Mouse (Mus musculus): ENCODE measurements around the gene Ap4b1. TPM values are rescaled to one million over a fixed set of nuclear protein-coding genes. Genes with fewer than 3 reads are reported as not detected.
"Not testable (repeated sequence)": the region's sequence is repeated elsewhere in the genome, so short reads cannot be mapped to it uniquely, and the experiment has no call there.

Ap4b1 gene
- polyA plus RNA-seq, 1 experiment from 2014 or later: 21.9 TPM

DNA sequence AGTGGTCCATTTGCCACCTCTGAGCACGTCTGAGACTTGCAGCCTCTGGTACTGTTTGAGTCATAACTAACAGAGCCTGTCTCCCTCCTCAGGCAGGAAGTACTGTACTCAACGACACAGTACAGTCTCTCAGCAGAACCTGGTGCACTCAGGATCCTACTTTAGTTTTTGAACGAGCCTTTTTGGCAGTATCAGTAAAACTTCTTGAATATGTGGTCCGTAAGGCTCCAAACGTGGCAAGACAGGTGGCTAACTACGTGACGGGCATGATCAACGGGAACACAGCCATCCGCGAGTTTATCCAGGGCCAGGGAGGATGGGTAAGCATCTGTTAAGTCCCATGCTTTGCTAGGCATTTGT is 26.6 kb downstream of the Ap4b1 start:
- Histone ChIP-seq H3K27ac (replicated peaks) (no peak overlapping the region), H3K36me3 (no peaks in the 10 kb centered on the region), H3K9ac (replicated peaks) (no peak overlapping the region), H3K9me3 (replicated peaks) (no peaks in the 10 kb centered on the region), H3K4me2 (no peak overlapping the region), H3K4me1 (no peaks in the 10 kb centered on the region), H3K4me3 (replicated peaks) (no peak overlapping the region), H3K27me3 (replicated peaks) (no peaks in the 10 kb centered on the region)
- WGBS: 80% methylated on average over 10 of the region's 10 CpGs
- no peak for ATAC-seq (ENCODE audit: low FRiP score)

DNA sequence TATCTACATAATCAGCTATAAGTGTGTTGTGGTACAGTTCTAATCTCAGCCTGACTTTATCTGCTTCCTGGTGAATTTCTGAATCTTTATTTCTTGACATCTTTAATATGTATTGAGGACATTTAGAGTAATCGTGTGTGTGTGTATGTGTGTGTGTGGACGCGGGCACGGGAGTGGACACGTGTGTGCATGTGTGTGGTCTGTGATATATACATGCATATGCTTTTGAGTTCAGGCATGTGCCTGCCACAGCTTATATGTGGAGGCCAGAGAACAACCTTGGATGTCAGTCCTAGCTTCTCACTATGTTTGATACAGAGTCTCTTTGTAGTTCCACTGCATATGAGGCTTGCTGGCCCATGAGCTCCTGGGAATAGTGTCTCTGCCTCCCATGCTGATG is 27.1 kb downstream of the Ap4b1 start:
- no peak overlapping the region for H3K4me2 ChIP-seq
- H3K4me3 ChIP-seq (replicated peaks): no peak overlapping the region
- WGBS: 95% methylated on average over 5 of the region's 5 CpGs
- H3K36me3 ChIP-seq: no peaks in the 10 kb centered on the region
- no peak overlapping the region for H3K27ac ChIP-seq (replicated peaks)
- H3K9me3 ChIP-seq (replicated peaks): no peaks in the 10 kb centered on the region
- no peak overlapping the region for H3K9ac ChIP-seq (replicated peaks)
- no peaks in the 10 kb centered on the region for H3K4me1 ChIP-seq
- ATAC-seq (ENCODE audit: low FRiP score): no peak
- no peaks in the 10 kb centered on the region for H3K27me3 ChIP-seq (replicated peaks)

DNA sequence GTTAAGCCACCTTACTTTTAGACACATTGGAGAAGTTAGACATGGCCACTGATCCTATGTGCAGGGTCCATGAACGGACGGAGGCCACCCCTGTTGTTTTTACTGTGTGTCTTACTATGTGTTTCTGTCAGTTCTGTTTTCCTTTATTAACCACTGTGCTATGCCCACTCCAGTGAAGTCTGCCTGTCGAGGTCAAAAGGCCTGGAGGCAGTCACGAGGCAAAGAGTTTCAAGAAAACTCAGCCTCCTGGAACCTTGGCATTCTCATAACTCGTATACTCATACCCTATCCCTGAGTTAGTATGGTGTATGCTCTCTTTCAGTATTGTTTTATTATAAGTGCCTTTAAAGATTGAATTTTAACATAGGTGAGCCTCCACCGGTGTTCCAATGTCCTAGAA is 30.4 kb downstream of the Ap4b1 start:
- H3K27ac ChIP-seq (replicated peaks): no peak overlapping the region
- no peaks in the 10 kb centered on the region for H3K4me1 ChIP-seq
- no peak for ATAC-seq (ENCODE audit: low FRiP score)
- WGBS: 93% methylated on average over 6 of the region's 6 CpGs
- no peaks in the 10 kb centered on the region for H3K27me3 ChIP-seq (replicated peaks)
- H3K4me2 ChIP-seq: no peak overlapping the region
- H3K9me3 ChIP-seq (replicated peaks): no peaks in the 10 kb centered on the region
- H3K36me3 ChIP-seq: no peaks in the 10 kb centered on the region
- H3K4me3 ChIP-seq (replicated peaks): no peak overlapping the region
- no peak overlapping the region for H3K9ac ChIP-seq (replicated peaks)

DNA sequence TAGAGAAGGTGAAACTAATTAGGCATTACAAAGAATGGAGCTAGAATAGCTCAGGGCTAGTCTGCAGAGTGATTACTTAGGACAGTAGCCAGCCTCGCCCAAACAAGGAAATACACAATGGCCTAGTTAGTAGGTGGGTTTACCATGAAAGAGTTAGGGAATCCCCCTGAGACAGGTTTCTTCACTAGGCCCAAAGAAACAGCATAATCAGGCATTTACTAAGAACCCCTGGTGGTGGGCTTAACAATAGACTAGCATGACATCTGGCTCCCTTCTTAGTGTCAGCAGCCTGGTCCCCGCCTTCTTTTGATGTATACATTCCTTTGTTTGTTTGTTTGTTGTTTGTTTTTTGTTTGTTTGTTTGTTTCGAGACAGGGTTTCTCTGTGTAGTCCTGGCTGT is 30.9 kb downstream of the Ap4b1 start:
- H3K9me3 ChIP-seq (replicated peaks); H3K27me3 ChIP-seq (replicated peaks); H3K4me2 ChIP-seq; H3K9ac ChIP-seq (replicated peaks); H3K36me3 ChIP-seq; ATAC-seq (ENCODE audit: low FRiP score); H3K27ac ChIP-seq (replicated peaks); H3K4me3 ChIP-seq (replicated peaks); H3K4me1 ChIP-seq: not testable (repeated sequence)
- 71% methylated on average over 3 of the region's 3 CpGs for WGBS

DNA sequence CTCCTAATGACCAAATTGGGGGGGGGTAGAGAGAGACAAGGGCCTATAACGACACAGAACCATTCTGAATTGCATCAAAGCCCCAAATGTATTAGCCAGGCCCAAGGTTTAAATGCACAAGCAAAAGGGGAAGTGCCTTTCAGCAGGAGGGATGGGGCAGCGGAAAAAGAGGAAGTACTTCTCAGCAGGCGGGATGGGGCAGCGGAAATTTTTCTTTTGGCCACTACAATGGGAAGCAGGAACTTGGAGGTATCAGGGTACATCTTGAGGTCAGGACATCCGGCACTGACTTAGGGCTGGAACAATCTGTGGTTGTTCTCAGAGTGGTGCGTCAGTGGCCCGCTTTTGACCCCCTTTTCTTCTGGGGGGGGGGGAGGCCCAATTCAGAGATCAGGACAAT is 31.6 kb downstream of the Ap4b1 start:
- H3K27me3 ChIP-seq (replicated peaks); H3K4me1 ChIP-seq; H3K9ac ChIP-seq (replicated peaks); H3K9me3 ChIP-seq (replicated peaks); H3K4me2 ChIP-seq; H3K36me3 ChIP-seq; H3K4me3 ChIP-seq (replicated peaks); ATAC-seq (ENCODE audit: low FRiP score); H3K27ac ChIP-seq (replicated peaks): not testable (repeated sequence)
- 90% methylated on average over 7 of the region's 7 CpGs for WGBS

DNA sequence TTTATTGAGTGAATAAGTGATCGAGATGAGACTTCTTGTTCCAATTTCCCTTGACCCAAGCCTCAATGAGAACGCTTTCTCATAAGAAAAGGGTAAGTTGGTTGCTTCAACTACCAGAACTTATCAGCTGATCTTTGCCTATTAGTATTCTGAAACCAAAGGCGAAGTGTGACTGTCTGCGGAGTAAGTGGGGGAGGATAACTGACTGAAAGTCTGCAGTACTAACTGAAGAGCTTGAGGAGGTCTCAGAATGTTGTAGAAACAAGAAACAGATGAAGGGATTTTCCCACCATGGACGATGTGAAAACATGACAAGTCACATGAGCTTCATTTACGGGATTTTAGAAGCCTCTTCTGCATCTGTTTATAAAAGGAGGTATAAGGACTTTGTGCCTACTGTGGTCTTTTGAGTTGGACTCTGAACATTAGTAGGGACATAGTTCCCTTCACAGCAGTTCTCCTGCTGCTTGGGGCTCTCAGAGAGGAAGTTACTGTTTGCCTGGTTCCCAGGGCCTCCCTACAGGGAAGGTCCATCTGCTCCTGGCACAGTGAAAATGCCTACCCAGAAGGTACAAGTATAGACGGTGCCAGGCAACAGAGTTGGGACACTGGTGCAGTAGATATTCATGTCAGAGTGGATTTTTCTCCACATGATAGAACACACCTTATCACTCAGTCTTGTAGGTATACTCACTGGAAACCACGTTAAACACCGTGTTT is 41.5 kb downstream of the Ap4b1 start:
- H3K4me2 ChIP-seq: no peak overlapping the region
- ATAC-seq (ENCODE audit: low FRiP score): no peak
- no peak overlapping the region for H3K4me3 ChIP-seq (replicated peaks)
- H3K27me3 ChIP-seq (replicated peaks): no peaks in the 10 kb centered on the region
- H3K36me3 ChIP-seq: no peaks in the 10 kb centered on the region
- 87% methylated on average over 9 of the region's 9 CpGs for WGBS
- H3K9ac ChIP-seq (replicated peaks): no peak overlapping the region
- H3K4me1 ChIP-seq: no peaks in the 10 kb centered on the region
- no peak overlapping the region for H3K27ac ChIP-seq (replicated peaks)
- H3K9me3 ChIP-seq (replicated peaks): no peaks in the 10 kb centered on the region

DNA sequence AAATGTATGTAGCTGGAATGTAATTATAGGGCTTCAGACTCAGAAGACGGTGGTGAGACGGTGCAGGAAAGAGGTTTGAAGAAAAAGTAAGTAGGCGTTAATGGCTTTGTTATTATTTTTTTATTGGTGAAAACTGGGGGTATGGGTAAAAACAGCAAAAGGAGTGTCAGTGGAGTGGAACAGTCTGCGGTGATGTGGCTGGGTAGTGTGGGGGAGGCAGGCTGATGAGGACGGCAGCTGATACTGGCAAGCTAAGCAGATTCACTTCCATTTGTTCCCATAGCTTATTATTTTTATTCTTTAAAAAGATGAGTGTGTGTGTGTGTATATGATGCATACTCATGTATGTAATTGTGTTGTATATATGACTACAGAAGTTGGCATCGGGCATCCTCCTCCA is 42.2 kb downstream of the Ap4b1 start:
- ATAC-seq (ENCODE audit: low FRiP score): no peak

DNA sequence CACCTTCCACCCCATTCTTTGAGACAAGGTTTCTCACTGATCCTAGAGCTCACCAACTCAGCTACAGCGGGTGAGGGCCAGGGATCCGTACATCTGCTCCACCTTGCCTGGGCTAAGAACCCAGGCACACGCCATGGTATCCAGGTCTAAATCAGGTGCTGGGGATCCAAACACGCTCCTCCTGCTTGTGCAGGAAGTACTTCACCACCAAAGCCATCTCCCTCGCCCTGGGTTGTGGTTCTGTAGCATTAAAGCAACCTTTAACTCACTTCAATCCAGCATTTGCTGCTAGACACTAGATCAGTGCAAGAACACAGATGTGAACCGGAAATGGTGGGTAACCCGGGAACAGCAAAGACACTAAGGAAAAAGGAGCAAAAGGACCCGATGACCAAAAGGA is 42.6 kb downstream of the Ap4b1 start:
- Histone ChIP-seq H3K9me3 (replicated peaks) (no peaks in the 10 kb centered on the region), H3K4me2 (no peak overlapping the region), H3K4me3 (replicated peaks) (no peak overlapping the region), H3K4me1 (no peaks in the 10 kb centered on the region), H3K27ac (replicated peaks) (no peak overlapping the region), H3K27me3 (replicated peaks) (no peaks in the 10 kb centered on the region), H3K9ac (replicated peaks) (no peak overlapping the region), H3K36me3 (no peaks in the 10 kb centered on the region)
- no peak for ATAC-seq (ENCODE audit: low FRiP score)
- 90% methylated on average over 8 of the region's 8 CpGs for WGBS

More for the DNA sequence above, 42.2 kb downstream of the Ap4b1 start:
- H3K9ac ChIP-seq (replicated peaks): no peak overlapping the region
- no peak overlapping the region for H3K4me2 ChIP-seq
- no peaks in the 10 kb centered on the region for H3K27me3 ChIP-seq (replicated peaks)
- no peak overlapping the region for H3K27ac ChIP-seq (replicated peaks)
- H3K9me3 ChIP-seq (replicated peaks): no peaks in the 10 kb centered on the region
- H3K4me1 ChIP-seq: no peaks in the 10 kb centered on the region
- WGBS: 92% methylated on average over 6 of the region's 6 CpGs
- H3K36me3 ChIP-seq: no peaks in the 10 kb centered on the region
- no peak overlapping the region for H3K4me3 ChIP-seq (replicated peaks)

DNA sequence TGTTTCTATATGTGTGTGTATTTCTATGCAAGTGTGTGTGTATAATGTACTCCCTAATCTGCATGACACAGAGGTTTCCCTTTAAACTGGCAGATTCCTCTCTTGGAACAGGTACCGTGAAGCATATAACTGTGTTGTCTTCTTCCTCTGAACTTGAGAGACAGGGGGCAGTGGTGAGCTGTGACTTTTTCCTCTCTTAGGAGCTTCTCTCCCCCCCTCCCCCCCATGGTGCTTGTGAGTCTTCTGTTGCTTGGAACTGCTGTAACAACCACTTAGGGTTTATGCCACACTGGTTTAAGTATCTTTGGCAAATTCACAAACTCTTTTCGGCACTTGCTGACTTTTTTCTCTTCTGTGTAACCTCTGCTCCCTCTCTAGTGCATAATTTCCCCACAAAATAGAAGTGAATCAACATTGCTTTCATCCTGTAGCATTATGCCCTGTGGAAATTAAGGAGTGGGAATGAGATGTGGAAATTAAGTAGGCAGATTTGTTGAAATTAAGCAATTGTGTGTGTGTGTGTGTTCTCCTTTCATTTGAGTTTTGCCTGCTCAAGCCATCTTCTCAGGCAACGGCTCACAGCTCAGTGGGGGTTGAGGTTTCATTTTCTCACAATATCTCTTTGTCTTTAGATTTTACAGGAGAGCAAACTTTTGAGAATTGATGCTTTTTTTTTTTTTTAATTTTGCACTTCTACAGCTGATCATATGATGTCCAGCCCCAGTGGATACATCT is 43.4 kb downstream of the Ap4b1 start:
- no peak for ATAC-seq (ENCODE audit: low FRiP score)
- WGBS: 59% methylated on average over 3 of the region's 3 CpGs
- Histone ChIP-seq H3K4me3 (replicated peaks) (no peak overlapping the region), H3K4me2 (no peak overlapping the region), H3K36me3 (no peaks in the 10 kb centered on the region), H3K27ac (replicated peaks) (no peak overlapping the region), H3K4me1 (no peaks in the 10 kb centered on the region), H3K9me3 (replicated peaks) (no peaks in the 10 kb centered on the region), H3K9ac (replicated peaks) (no peak overlapping the region), H3K27me3 (replicated peaks) (no peaks in the 10 kb centered on the region)

DNA sequence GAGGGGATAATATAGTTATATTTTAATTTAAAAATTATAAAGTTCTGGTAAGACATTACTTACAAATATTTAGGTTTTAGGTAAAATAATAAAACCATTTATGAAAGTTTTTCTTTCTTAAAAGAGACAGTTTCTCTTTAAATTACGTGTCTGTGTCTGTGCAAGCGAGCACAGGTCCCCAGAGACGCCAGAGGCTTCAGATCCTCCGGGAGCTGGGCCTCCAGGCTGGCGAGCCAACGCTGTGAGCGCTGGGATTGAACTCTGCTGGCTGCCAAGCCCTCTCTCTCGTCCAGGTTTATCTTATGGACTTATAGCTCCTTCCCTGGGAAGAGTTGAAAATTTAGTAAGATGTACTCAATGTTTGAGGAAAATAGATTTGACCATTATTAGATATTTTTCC is 44.5 kb downstream of the Ap4b1 start:
- Histone ChIP-seq H3K27ac (replicated peaks) (no peak overlapping the region), H3K36me3 (no peaks in the 10 kb centered on the region), H3K4me3 (replicated peaks) (no peak overlapping the region), H3K9me3 (replicated peaks) (no peaks in the 10 kb centered on the region), H3K9ac (replicated peaks) (no peak overlapping the region), H3K27me3 (replicated peaks) (no peaks in the 10 kb centered on the region), H3K4me1 (no peaks in the 10 kb centered on the region), H3K4me2 (no peak overlapping the region)
- ATAC-seq (ENCODE audit: low FRiP score): no peak
- 58% methylated on average over 8 of the region's 8 CpGs for WGBS

DNA sequence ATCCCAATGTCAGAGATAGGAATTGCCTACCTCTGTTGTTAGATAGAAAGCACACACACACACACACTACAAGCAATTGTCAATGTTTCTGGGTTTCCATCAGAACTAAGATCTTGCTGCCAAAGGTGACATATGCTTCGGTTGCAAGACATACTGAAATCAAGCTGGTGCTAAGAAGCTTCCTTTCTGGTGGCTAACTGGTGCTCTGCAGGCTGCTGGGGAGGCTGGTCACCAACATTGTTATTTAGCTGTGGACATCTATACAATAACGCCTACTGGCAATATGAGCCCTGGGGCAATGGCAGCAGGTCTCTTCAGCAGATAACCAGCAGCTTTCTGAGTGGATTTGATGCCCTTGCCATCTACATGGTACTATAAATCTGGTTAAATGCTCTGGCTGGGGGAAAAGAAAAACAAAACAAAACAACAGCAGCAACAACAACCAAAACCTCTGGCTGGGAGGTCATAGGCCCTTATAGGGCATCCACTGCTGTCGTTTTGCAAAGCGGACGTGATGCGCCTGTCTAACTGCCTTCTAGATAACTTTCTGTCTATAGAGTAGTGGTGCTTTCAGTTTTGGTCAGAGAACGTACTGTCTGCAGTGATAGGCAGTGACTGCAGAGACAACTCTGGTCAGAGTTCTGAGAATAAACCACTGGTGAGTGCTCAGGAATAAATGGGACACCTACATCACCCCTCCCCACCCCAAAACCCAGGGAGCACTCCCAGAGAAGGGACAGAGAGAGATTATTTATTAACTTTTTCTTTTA is 47.9 kb downstream of the Ap4b1 start:
- no peak overlapping the region for H3K27ac ChIP-seq (replicated peaks)
- 91% methylated on average over 7 of the region's 7 CpGs for WGBS
- H3K4me1 ChIP-seq: no peaks in the 10 kb centered on the region
- no peak for ATAC-seq (ENCODE audit: low FRiP score)
- H3K4me2 ChIP-seq: no peak overlapping the region
- H3K4me3 ChIP-seq (replicated peaks): no peak overlapping the region
- no peak overlapping the region for H3K9ac ChIP-seq (replicated peaks)
- H3K9me3 ChIP-seq (replicated peaks): no peaks in the 10 kb centered on the region
- no peaks in the 10 kb centered on the region for H3K36me3 ChIP-seq
- H3K27me3 ChIP-seq (replicated peaks): no peaks in the 10 kb centered on the region
